In genomic region chr11:9011348-9011747, GRCm38 (mm10) we compare ENCODE assay signal across 1 mouse cellular context.
TF ChIP-seq lines count a peak whose summit lies in the region.

No protein-coding gene starts in this region.

TF ChIP-seq in CH12.LX, 34 proteins besides CTCF, POLR2A, EP300 and RAD21 (continued from another document):
- no peak for TF ChIP-seq MAX (IDR thresholded peaks at IDR 0.05; ENCODE audit: low read length)
- no peak for TF ChIP-seq CHD1 (IDR thresholded peaks at IDR 0.05; ENCODE audit: low read depth, low read length)
- no peak for TF ChIP-seq ZC3H11A (IDR thresholded peaks at IDR 0.05; ENCODE audit: low read depth, low read length)
- TF ChIP-seq TCF12 (IDR thresholded peaks at IDR 0.05; ENCODE audit: low read depth, low read length): no peak
- TF ChIP-seq TBP (conservative IDR thresholded peaks at IDR 0.05; ENCODE audit: low read depth, low read length): no peak
